Mouse (Mus musculus) ES-E14 (cell line): Measurements from ENCODE around the gene Fabp3.

Source experiments
- CHD2 ChIP-seq: IDR thresholded peaks from 2 replicates; pipeline ENCODE4 v1.6.1; 2014; ENCODE audit warnings: mild to moderate bottlenecking, low read depth, low read length, inconsistent platforms
- HCFC1 ChIP-seq: IDR thresholded peaks from 2 replicates; pipeline ENCODE4 v1.6.1; 2012; ENCODE audit warnings: low read length, inconsistent platforms, borderline replicate concordance; ENCODE audit not compliant: insufficient read depth
- MAFK ChIP-seq: IDR thresholded peaks from 2 replicates; pipeline ENCODE4 v1.6.1; 2014; ENCODE audit warnings: mild to moderate bottlenecking, low read depth, low read length, inconsistent platforms; ENCODE audit not compliant: insufficient read depth
- ZC3H11A ChIP-seq: IDR thresholded peaks from 2 replicates; pipeline ENCODE4 v1.6.1; 2012; ENCODE audit warnings: low read depth, mild to moderate bottlenecking, inconsistent platforms, low read length, borderline replicate concordance

- TF ChIP-seq MAFK (no peak), ZC3H11A (no peak), CHD2 (no peak), HCFC1 (no peak)
These were observed 49.6 kb downstream of the Fabp3 start for GRCm38 (mm10) chr4:130357946-130358345.
